Mouse (Mus musculus) heart, postnatal 25 days (tissue): Measurements from ENCODE around the gene Ttc33. TPM values are rescaled to one million over a fixed set of nuclear protein-coding genes. Genes with fewer than 3 reads are reported as not detected.

Experiments used
- total RNA-seq, 2 experiments: library from RNA; stranded (reverse); gene quantifications; 2 replicates each; pipeline ENCODE4 v1.2.3; 2021

Ttc33 gene
- total RNA-seq, 2 experiments from 2014 or later, result 32.6 to 39.5 TPM

Other genes with a start within 250 kb of the Ttc33 start
- gene C7, start 121.8 kb upstream of the Ttc33 start, total RNA-seq, result 1 to 10 TPM; 1.6 to 2.3 TPM
- gene Card6, start 77.0 kb upstream of the Ttc33 start, total RNA-seq, result 1 to 10 TPM; 6.8 to 7.0 TPM
- 100 to 1,000 TPM; 178 to 197 TPM for gene Rpl37, start 68.9 kb upstream of the Ttc33 start, total RNA-seq
- gene Prkaa1, start 41.7 kb upstream of the Ttc33 start, total RNA-seq, result 10 to 100 TPM; 12.8 to 15.2 TPM
- 1 to 10 TPM; 2.5 to 2.6 TPM for gene Ptger4, start 58.7 kb downstream of the Ttc33 start, total RNA-seq